Mouse (Mus musculus): ENCODE data around the gene Isg20l2. TPM values are rescaled to one million over a fixed set of nuclear protein-coding genes. Genes with fewer than 3 reads are reported as not detected.

Gene Isg20l2
- polyA plus RNA-seq, 1 experiment from 2014 or later, result 40.4 TPM

DNA sequence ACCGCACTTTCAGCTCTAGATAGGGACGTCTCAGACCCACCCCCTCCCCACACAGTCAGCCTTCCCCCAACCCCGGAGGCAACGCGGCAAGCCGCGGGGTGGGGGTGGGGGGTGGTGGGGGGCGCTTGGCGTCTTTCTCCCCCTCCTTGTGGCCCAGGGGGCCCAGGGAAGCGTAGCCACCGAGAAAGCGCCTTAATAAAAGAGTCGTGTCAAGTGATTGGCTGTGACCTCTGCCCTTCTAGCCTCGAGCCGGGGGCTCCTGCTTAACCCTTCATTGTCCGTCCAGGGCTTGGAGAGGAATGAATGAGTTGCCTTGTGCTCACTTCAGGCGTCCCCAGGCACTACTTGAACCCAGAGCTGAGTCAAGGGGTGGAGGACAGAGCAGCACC is 17.7 kb downstream of the Isg20l2 start:
- H3K9me3 ChIP-seq (replicated peaks; ENCODE audit: low read length), result no peaks in the 10 kb centered on the region
- H3K36me3 ChIP-seq (ENCODE audit: insufficient read depth, low read length), result no peaks in the 10 kb centered on the region
- DNase-seq (ENCODE audit: low spot score) (no peak), ATAC-seq (replicated peaks; ENCODE audit: low FRiP score, low read depth) (no peak)
- TF ChIP-seq CTCF (IDR thresholded peaks at IDR 0.05; ENCODE audit: low read depth), result no peak
- WGBS, result under 1% methylated on average over 14 of the region's 17 CpGs
- H3K4me2 ChIP-seq (ENCODE audit: low read length), result peak overlapping the region; percentile 64
- H3K4me3 ChIP-seq (replicated peaks; ENCODE audit: low read depth, low read length), result peak overlapping the region; percentile 16
- no peak overlapping the region for H3K27ac ChIP-seq
- no peaks in the 10 kb centered on the region for H3K27me3 ChIP-seq (ENCODE audit: insufficient read depth, low read length)
- peaks cover 32% of the 10 kb centered on the region for H3K4me1 ChIP-seq (replicated peaks; ENCODE audit: insufficient read depth, low read length)
- H3K9ac ChIP-seq (ENCODE audit: low read depth, low read length), result 0 out of 2 replicates have a peak overlapping the region, but pooled peaks have one; percentile 18

DNA sequence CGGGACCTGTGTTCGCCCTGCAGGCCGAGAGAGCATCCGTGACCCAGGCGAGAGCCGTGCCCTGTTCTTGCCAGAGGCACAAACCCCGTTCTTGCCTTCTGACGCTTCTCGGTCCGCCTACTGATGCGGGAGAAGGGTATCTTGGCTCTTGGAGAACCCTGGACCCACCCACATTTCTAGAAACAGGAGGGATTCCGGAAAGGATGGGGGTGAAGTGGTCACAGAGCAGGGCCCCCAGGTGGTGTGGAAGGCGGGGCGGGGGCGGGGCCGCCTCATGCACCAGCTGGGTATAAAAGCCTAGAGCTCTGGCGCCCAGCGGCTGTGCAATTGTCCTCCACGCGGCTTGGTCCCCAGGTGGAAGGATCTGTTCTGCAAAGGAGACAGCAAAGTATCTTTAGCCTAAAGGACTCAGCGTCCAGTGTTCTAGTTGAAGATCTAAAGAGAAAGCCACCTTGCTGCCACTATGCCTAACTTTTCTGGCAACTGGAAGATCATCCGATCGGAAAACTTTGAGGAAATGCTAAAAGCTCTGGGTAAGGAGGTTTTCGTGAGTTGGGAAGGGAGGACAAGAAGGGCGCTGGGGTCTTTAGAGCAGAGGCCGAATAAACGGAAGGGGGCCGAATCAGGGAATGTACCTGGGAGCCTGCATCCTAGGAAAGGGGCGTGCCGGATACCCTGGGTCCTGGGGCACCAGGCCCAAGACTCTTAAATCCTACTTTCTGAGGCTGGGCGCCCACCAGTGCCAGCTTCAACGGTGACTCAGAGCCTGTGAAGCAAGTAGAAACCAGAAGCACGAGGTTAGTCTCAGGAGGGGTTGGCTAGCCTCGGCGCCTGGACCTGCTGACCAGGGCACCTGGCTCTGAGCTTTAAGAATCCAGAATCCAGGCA is 18.5 kb downstream of the Isg20l2 start, which contains the start of gene Crabp2:
Crabp2 (plus strand) TSS at position 289 of the 888 bp plus-strand sequence.
- ATAC-seq (replicated peaks; ENCODE audit: low FRiP score, low read depth), result no peak
- no peaks in the 10 kb centered on the region for H3K9me3 ChIP-seq (replicated peaks; ENCODE audit: low read length)
- no peaks in the 10 kb centered on the region for H3K36me3 ChIP-seq (ENCODE audit: insufficient read depth, low read length)
- 0 out of 2 replicates have a peak within 1 kb of the TSS, but pooled peaks have one; percentile 18 for H3K9ac ChIP-seq (ENCODE audit: low read depth, low read length)
- WGBS, result 2% methylated on average over 35 of the region's 35 CpGs
- no peak within 1 kb of the TSS for H3K27ac ChIP-seq
- no peaks in the 10 kb centered on the region for H3K27me3 ChIP-seq (ENCODE audit: insufficient read depth, low read length)
- H3K4me3 ChIP-seq (replicated peaks; ENCODE audit: low read depth, low read length), result peak within 1 kb of the TSS; percentile 16
- DNase-seq (ENCODE audit: low spot score), result peak; percentile 34
- TF ChIP-seq CTCF (IDR thresholded peaks at IDR 0.05; ENCODE audit: low read depth), result no peak
- H3K4me2 ChIP-seq (ENCODE audit: low read length), result peak within 1 kb of the TSS; percentile 64
- peaks cover 32% of the 10 kb centered on the region for H3K4me1 ChIP-seq (replicated peaks; ENCODE audit: insufficient read depth, low read length)

DNA sequence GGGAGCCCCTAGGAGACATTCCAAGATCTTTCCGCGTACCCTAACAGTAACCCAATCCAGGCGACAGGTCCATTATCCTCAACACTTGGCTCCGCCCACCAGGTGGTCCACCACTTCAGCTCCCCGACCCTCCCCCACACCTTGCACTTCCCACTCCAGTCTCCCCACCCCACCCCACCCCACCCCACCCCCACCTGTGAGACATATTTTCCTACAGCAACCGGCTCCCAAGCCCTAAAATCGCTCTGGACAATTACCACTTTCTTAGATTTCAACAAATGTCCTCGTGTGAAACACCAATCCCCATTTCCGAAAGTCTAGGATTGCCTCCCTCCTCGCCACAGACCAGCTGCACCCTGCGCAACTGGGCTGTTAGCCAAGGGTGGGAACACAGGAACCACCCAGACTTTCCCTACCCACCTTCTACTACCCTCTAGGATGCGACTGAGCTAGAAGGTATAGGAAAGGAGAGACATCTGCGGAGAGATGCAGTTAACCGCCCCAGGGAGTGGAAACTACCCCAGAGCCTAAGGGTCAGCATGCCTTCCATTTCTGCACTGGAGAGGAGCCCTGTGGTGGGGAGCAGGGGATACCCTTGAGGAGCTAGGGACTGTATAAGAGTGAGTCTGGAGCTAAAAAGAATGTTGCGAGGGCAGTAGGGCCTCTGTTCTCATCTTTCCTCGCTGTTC is 19.3 kb downstream of the Isg20l2 start:
- H3K4me1 ChIP-seq (replicated peaks; ENCODE audit: insufficient read depth, low read length), result peaks cover 32% of the 10 kb centered on the region
- ATAC-seq (replicated peaks; ENCODE audit: low FRiP score, low read depth) (no peak), DNase-seq (ENCODE audit: low spot score) (no peak)
- no peaks in the 10 kb centered on the region for H3K9me3 ChIP-seq (replicated peaks; ENCODE audit: low read length)
- H3K36me3 ChIP-seq (ENCODE audit: insufficient read depth, low read length), result no peaks in the 10 kb centered on the region
- H3K4me2 ChIP-seq (ENCODE audit: low read length), result peak overlapping the region; percentile 64
- TF ChIP-seq CTCF (IDR thresholded peaks at IDR 0.05; ENCODE audit: low read depth), result no peak
- H3K27me3 ChIP-seq (ENCODE audit: insufficient read depth, low read length), result no peaks in the 10 kb centered on the region
- H3K4me3 ChIP-seq (replicated peaks; ENCODE audit: low read depth, low read length), result peak overlapping the region; percentile 16; the same call in 1 of the 2 replicates
- no peak overlapping the region for H3K27ac ChIP-seq
- WGBS, result 17% methylated on average over 16 of the region's 16 CpGs
- no peak overlapping the region for H3K9ac ChIP-seq (ENCODE audit: low read depth, low read length)

DNA sequence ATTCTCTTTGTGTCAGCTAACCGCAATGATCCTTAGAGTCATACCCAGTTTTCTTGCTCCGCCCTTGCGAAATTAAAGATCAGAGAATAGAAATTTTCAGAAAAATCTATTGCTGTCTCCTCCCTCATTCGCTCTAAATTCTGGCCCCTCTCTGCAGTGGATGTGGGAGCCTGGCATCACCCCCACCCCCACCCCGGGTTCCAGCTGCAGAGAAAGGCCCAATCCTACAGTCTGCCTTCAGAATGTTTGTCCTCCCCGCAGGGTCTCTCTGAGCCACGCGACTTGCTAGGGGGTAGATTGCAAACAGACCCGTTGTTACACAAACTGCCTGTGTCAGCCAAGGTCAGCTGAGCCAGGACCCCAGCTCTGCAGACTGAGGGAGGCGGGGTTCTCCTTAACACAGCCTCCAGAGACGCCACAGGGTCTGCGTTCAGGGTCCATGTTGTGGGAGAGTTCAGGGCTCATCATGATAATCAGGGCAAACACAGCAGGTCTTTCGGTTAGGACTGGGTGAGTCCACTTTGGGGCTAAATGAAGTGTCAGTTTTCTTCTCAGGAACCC is 19.9 kb downstream of the Isg20l2 start:
- no peaks in the 10 kb centered on the region for H3K36me3 ChIP-seq (ENCODE audit: insufficient read depth, low read length)
- DNase-seq (ENCODE audit: low spot score) (no peak), ATAC-seq (replicated peaks; ENCODE audit: low FRiP score, low read depth) (no peak)
- no peaks in the 10 kb centered on the region for H3K27me3 ChIP-seq (ENCODE audit: insufficient read depth, low read length)
- peak overlapping the region; percentile 64 for H3K4me2 ChIP-seq (ENCODE audit: low read length)
- no peak for TF ChIP-seq CTCF (IDR thresholded peaks at IDR 0.05; ENCODE audit: low read depth)
- WGBS, result 15% methylated on average over 13 of the region's 13 CpGs
- H3K27ac ChIP-seq, result no peak overlapping the region
- H3K9ac ChIP-seq (ENCODE audit: low read depth, low read length), result no peak overlapping the region
- H3K4me1 ChIP-seq (replicated peaks; ENCODE audit: insufficient read depth, low read length), result peaks cover 32% of the 10 kb centered on the region
- no peaks in the 10 kb centered on the region for H3K9me3 ChIP-seq (replicated peaks; ENCODE audit: low read length)
- H3K4me3 ChIP-seq (replicated peaks; ENCODE audit: low read depth, low read length), result 0 out of 2 replicates have a peak overlapping the region, but pooled peaks have one; percentile 1

DNA sequence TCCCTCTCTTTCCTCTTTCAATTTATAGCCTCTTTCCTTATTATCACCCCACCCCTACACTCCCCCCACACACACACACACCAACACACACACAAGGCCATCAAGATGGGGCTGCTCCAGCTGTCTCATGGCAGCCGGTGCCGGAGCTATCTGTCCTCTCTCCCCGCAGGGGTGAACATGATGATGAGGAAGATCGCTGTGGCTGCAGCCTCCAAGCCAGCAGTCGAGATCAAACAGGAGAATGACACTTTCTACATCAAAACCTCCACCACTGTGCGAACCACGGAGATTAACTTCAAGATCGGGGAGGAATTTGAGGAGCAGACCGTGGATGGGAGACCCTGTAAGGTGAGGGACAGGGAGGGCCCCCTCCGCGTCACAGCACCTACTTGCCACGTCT is 21.8 kb downstream of the Isg20l2 start:
- no peak for DNase-seq (ENCODE audit: low spot score)
- H3K27me3 ChIP-seq (ENCODE audit: insufficient read depth, low read length), result no peaks in the 10 kb centered on the region
- H3K4me2 ChIP-seq (ENCODE audit: low read length), result peak overlapping the region; percentile 56
- TF ChIP-seq CTCF (IDR thresholded peaks at IDR 0.05; ENCODE audit: low read depth), result no peak
- H3K27ac ChIP-seq, result peak overlapping the region; percentile 57
- peak overlapping the region; percentile 17; the same call in 1 of the 2 replicates for H3K4me3 ChIP-seq (replicated peaks; ENCODE audit: low read depth, low read length)
- peaks cover 27% of the 10 kb centered on the region for H3K4me1 ChIP-seq (replicated peaks; ENCODE audit: insufficient read depth, low read length)
- 23% methylated on average over 12 of the region's 12 CpGs for WGBS
- H3K36me3 ChIP-seq (ENCODE audit: insufficient read depth, low read length), result no peaks in the 10 kb centered on the region
- H3K9ac ChIP-seq (ENCODE audit: low read depth, low read length), result no peak overlapping the region; the same call in 1 of the 2 replicates
- no peaks in the 10 kb centered on the region for H3K9me3 ChIP-seq (replicated peaks; ENCODE audit: low read length)
- ATAC-seq (replicated peaks; ENCODE audit: low FRiP score, low read depth), result no peak

DNA sequence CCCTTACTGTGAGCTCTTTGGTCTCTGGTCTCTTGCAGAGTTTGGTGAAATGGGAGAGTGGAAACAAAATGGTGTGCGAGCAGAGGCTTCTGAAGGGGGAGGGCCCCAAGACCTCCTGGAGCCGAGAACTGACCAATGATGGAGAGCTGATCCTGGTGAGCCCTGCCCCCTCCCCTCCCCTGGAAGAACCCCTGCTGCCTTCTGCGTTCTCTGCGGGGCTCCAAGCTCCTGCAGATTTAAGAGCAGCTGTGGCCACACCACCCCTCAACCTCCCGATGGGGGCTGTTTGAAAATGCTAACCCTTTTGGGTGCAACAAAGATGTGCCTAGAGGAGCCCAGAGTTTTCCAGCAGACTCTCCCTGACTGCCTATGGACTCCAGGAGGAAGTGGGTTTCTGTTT is 22.3 kb downstream of the Isg20l2 start:
- Histone ChIP-seq H3K9ac (ENCODE audit: low read depth, low read length) (no peak overlapping the region; the same call in 1 of the 2 replicates), H3K36me3 (ENCODE audit: insufficient read depth, low read length) (no peaks in the 10 kb centered on the region), H3K4me2 (ENCODE audit: low read length) (peak overlapping the region; percentile 56), H3K4me3 (replicated peaks; ENCODE audit: low read depth, low read length) (0 out of 2 replicates have a peak overlapping the region, but pooled peaks have one; percentile 17), H3K27ac (peak overlapping the region; percentile 57; the same call in 1 of the 2 replicates), H3K27me3 (ENCODE audit: insufficient read depth, low read length) (no peaks in the 10 kb centered on the region), H3K4me1 (replicated peaks; ENCODE audit: insufficient read depth, low read length) (peaks cover 22% of the 10 kb centered on the region), H3K9me3 (replicated peaks; ENCODE audit: low read length) (no peaks in the 10 kb centered on the region)
- peak; percentile 54 for ATAC-seq (replicated peaks; ENCODE audit: low FRiP score, low read depth)
- peak; percentile 91 for DNase-seq (ENCODE audit: low spot score)
- 3% methylated on average over 5 of the region's 5 CpGs for WGBS
- no peak for TF ChIP-seq CTCF (IDR thresholded peaks at IDR 0.05; ENCODE audit: low read depth)
